Mouse (Mus musculus): Measurements from ENCODE around the gene Tsc1.

DNA sequence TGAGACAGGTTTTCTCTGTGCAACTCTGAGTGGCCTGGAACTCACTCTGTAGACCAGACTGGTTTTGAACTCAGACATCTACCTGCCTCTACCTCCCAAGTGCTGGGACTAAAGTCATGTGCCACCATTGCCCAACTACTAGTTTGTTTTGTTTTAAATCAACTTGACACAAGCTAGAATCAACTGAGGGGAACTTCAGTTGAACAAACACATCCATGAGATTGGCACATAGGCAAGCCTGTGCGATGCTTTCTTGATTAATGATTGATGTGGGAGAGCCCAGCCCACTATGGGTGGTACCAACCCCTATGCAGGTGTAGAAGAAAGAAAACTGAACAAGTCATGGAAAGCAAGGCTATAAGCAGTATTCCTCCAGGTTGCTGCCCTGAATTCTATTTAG, 5.8 kb upstream of the Tsc1 start:
- TF ChIP-seq MAFK (IDR thresholded peaks at IDR 0.05; ENCODE audit: insufficient read depth, low read depth, low read length) (no peak), ZNF384 (IDR thresholded peaks at IDR 0.05; ENCODE audit: low read depth, low read length) (no peak), HCFC1 (IDR thresholded peaks at IDR 0.05; ENCODE audit: borderline replicate concordance, insufficient read depth, low read length) (no peak), CHD2 (IDR thresholded peaks at IDR 0.05; ENCODE audit: low read depth, low read length) (no peak), ZC3H11A (IDR thresholded peaks at IDR 0.05; ENCODE audit: borderline replicate concordance, low read depth, low read length) (no peak)

Measured in ES-E14 (cell line).